Mouse (Mus musculus) urinary bladder, postnatal 10 days (tissue): ENCODE measurements around the gene Psmb7.

Source experiments
- DNase-seq: peaks from one replicate; pipeline ENCODE4 v3.0.0; 2022; ENCODE audit warnings: low spot score

Gene Psmb7

DNA sequence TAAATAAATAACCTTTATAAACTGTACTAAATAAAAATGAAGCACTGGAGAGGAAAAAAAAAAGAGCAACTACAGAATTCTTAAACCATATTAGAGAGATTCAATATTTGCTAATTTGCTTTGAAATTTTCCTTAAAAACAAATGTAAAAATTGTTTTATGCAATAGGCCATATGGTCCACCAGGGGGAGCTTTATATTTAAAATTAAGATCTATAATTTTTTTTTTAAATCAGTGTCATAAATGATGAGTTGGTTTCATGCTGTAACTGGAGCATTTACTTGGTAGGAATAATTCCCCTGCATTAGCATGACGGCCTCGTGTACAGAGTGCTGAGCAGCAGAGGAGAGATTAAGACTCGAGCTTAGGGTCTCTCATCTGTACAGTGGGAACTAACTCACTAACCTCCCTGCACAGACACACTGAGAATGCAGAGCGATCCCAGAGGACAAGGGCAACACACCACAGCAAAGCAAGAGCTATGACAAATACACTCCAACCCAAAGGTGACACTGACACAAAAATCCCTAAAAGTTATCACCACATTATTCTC lies 6.1 kb downstream of the Psmb7 start:
- no peak for DNase-seq

GRCm38 (mm10) chr2:38630574-38630973 lies 13.3 kb downstream of the Psmb7 start:
- no peak for DNase-seq

- DNase-seq = no peak
These were observed 14.4 kb downstream of the Psmb7 start for GRCm38 (mm10) chr2:38629451-38629850.

- no peak for DNase-seq
These were observed 15.1 kb downstream of the Psmb7 start for GRCm38 (mm10) chr2:38628801-38629200.

GRCm38 (mm10) chr2:38623821-38624590 lies 19.9 kb downstream of the Psmb7 start:
- DNase-seq = no peak

GRCm38 (mm10) chr2:38623411-38623810 lies 20.5 kb downstream of the Psmb7 start:
- no peak for DNase-seq

- DNase-seq = no peak
These were observed 22.3 kb downstream of the Psmb7 start for GRCm38 (mm10) chr2:38621610-38622021.

DNA sequence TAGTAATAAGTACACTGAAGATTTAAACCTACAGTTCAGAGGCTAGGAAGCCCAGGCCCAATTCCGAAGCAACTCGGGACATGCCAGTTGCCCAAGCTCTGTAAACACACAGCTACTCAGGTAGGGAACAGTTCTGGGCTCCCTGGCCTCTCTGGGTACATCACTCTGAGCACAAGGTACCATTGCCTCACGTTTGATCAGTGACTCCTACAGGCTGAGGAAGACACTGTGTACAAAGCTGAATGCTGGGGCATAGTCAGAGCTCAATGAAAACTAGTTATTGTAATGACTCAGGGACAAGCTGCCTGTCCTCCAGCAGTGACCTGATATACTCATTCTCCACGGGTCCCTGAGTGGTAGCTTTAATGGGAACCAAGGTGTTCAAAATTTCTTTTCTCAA lies 22.8 kb downstream of the Psmb7 start:
- no peak for DNase-seq

- DNase-seq = no peak
These were observed 24.1 kb downstream of the Psmb7 start for GRCm38 (mm10) chr2:38619777-38620176.

DNA sequence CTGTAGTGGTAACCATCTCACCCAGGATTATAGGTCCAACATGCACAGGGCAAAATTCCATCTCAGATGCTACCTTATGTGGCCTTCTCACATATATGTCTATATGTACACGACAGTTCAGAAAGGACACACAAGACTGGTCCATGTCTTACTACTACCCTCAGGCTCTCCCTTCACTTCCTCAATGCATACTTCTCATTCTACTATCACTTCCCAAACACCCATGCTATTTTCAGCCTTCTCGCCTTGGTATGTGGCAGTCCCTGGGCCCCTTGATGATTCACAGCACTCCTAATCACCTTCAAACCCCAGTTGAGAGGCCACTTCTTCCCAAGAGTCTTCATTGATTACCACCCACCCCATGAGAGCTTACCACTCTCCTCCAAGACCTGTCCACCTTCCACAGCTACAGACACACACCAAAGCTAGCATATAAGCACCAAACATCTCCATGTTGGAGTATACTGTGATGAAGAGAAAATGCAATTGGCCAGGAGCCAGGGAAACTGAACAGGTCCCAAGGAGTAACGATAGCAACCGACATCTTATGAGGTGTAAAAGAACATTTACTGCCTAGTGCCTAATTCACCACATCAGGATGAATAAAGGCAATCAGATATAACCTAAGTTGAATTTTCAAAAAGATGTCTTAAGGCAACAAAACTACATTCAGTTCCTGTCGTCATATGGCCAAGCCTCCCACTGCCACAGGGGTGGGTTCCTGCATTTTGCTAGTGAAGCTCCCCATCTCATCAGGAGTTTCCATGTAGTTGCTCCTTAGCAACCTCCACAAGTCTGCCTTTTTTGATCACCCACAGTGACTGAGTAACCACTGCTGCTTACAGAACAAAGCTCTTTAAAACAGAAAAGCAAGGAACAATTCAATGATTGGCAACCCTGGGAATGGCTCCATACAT lies 26.7 kb downstream of the Psmb7 start:
- DNase-seq = no peak

- no peak for DNase-seq
These were observed 27.8 kb downstream of the Psmb7 start for GRCm38 (mm10) chr2:38616072-38616471.

- no peak for DNase-seq
These were observed 29.4 kb downstream of the Psmb7 start for GRCm38 (mm10) chr2:38614437-38614836.

GRCm38 (mm10) chr2:38613576-38613975 lies 30.3 kb downstream of the Psmb7 start:
- DNase-seq = no peak

GRCm38 (mm10) chr2:38612596-38612995 lies 31.3 kb downstream of the Psmb7 start:
- no peak for DNase-seq

GRCm38 (mm10) chr2:38610161-38610560 lies 33.7 kb downstream of the Psmb7 start:
- DNase-seq = no peak

- no peak for DNase-seq
These were observed 34.6 kb downstream of the Psmb7 start for GRCm38 (mm10) chr2:38609310-38609709.

DNA sequence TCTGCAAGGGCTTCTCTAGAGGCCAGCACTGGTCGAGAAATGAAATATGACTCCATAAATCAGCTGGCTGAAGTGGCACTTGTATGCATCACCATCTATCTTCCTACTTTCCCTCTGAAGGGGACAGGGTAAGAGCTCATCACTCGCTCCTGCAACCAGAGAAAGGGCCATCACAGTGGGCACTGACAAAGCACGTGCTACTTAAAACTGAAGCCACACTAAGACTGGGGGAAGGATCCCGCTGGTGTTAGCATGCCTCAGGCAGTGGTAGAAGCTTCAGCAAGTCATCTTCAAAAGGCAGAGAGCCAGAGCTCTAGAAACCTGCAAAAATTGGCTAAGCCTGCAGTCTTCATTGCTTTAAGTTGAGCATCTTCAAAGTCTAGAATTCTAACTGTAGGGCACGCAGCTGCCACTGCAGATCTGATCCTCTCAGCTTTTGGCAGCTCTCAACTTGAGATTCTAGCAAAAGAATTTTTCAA lies 35.0 kb downstream of the Psmb7 start:
- no peak for DNase-seq

GRCm38 (mm10) chr2:38607716-38608115 lies 36.2 kb downstream of the Psmb7 start:
- no peak for DNase-seq

GRCm38 (mm10) chr2:38600842-38601241 lies 43.0 kb downstream of the Psmb7 start:
- no peak for DNase-seq

GRCm38 (mm10) chr2:38598395-38598794 lies 45.5 kb downstream of the Psmb7 start:
- DNase-seq = no peak

DNA sequence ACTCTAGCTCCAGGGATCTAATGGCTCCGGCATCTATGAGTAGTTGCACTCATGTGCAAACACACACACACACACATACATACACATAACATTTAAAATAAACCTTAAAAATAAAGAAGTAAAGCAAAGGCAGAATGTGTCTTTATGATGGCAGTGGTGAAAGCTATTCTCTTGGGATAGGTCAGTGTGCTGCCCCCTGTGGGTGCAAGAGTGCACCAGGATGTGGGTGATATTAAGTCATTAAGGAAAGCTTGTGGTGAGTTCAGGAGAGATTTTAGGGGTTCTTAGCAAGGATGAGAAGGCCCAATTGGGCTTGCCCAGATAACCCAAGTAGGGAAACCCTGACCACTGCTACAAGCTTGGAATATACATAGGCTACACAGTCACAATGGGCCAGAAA lies 46.0 kb downstream of the Psmb7 start:
- no peak for DNase-seq

DNA sequence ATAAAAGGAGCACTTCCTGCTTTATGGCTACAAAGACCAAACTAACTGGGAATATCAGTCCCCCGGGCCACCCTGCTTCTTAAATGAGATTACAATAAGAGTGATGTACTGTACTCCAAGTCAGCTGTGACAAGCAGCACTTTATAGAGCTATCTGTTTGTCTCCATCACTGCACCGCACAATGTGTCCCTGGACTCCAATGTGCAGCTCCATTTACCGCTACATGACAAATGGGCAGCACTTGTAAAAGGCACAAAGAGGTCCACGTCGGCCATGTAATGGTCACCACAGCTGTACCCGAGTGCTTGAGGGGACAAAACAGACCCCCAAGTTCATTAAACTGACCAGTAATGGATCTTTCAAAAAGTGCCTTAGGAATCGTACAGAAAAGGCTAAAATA lies 49.0 kb downstream of the Psmb7 start:
- no peak for DNase-seq
